Mouse (Mus musculus): Measurements from ENCODE around the gene Hs6st1.
"Not testable (repeated sequence)": the region's sequence is repeated elsewhere in the genome, so short reads cannot be mapped to it uniquely, and the experiment has no call there.

The Hs6st1 gene

DNA sequence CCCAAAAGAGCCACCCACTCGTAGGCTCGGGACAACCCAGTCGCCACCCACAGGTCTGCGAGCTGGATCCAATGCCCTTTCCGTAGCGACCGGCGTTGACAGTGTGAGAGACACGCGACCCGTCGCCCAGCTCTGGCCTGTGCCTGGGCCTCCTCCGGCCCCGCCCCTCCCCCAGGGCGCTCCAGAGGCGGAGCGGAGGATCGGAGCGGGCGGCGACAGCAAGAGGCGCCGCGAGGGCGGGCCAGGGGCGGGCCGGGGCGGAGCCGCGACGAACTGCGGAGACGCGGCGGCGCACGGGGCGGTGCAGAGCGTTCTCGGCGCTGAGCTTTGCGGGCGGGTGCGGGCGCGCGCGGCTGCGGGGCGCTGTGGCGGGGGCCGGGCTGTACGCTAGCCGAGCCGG is at the start of gene Hs6st1:
TSS of gene Hs6st1 (plus strand) at position 325 of the 400 bp plus-strand sequence.
- peak; percentile 93 for DNase-seq

- no peak for DNase-seq
These were observed 49.6 kb upstream of the Hs6st1 start for GRCm38 (mm10) chr1:36018617-36019016.

DNA sequence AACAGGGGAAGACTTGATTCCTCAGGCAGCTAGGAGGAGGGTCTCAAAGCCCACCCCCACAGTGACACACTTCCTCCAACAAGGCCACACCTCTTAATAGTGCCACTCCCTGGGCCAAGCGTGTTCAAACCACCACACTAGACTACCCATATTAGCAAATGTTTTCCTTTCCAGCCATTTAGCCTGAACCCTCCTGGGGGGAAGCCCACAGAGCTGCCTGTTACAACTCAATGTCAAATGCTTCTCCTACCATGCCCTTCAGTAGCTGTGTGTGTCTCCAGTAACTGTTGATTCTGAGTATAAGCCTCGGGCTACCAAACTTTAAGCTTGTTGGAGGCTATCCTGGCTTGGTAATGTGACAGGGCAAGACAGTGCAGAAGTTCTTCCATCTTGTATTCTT is 49.0 kb upstream of the Hs6st1 start:
- no peak for DNase-seq

DNA sequence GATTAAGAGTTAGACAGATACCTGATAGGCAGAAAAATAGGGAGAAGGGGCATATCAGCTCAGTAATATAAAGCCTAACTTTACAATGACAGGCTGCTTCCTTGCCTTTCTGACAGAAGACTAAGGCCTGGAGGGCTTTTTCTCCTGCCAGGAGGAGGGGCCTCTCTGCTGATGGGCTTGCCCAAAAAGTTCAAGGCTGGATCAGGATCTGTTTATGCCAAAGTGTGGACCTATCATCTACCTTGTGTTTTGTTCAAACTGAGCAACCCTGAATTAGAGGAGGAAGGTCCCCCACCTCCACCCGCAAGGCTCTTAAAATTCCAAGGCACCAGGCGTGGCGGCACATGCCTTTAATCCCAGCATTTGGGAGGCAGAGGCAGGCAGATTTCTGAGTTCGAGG is 47.9 kb upstream of the Hs6st1 start:
- DNase-seq: no peak

DNA sequence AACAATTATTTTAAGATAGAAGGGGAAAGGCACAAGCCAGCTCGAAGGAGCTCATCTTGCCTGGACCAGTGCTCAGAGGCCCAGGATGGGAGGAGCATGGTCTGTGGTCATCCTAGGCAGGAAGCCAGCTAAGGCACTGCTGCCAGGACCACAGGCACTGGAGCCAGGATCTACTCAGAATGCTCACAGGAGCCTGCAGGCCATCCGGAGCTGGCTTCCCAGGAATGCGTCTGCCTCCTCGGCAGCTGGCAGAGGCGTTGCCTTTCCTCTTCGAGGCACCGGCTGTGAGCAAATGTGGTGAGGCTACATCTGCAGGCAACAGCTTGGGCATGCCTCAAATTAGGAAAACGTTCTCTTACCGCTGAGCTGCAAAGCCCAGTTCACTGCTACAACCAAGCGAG is 37.8 kb upstream of the Hs6st1 start:
- DNase-seq: peak; percentile 84

DNA sequence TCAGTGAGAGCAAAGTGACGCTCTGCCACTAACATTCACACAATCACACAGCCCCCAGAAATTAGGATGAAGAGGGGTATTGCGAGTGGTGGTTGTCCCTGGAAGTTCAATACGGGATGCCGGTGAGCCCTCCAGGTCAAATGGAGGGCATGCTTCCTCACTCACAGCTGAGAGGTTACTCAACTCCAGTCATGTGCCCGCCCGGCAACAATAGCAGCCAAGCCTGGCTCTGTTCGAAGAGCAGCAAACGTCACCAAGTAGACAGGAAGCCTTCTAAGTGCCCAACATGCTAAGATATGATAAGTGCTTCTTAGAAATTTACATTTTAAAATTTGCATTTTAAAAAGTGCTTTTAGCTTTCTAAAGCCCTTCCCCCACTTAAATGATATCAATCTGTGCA is 29.4 kb upstream of the Hs6st1 start:
- DNase-seq: no peak

- DNase-seq: no peak
These were observed 26.1 kb upstream of the Hs6st1 start for GRCm38 (mm10) chr1:36042072-36042471.

- not testable (repeated sequence) for DNase-seq
These were observed 24.4 kb upstream of the Hs6st1 start for GRCm38 (mm10) chr1:36043793-36044192.

DNA sequence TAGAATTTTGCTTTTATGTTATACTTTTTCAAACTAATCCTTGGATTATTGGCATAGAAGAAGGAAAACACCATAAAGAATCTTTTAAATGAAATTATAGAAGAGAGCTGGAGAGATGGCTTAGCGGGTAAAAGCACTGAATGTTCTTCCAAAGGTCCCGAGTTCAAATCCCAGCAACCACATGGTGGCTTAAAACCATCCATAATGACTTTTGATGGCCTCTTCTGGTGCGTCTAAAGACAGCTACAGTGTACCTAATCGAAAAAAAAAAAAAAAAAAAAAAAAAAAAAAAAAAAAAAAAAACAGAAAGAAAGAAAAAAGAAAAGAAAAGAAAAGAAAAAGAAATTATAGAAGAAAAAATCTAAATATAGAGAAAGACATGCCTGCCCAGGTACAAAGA is 23.9 kb upstream of the Hs6st1 start:
- DNase-seq: no peak

- DNase-seq: no peak
These were observed 15.5 kb upstream of the Hs6st1 start for GRCm38 (mm10) chr1:36052672-36053071.

GRCm38 (mm10) chr1:36053566-36053965 is 14.6 kb upstream of the Hs6st1 start:
- DNase-seq: no peak

GRCm38 (mm10) chr1:36054182-36054966 is 13.8 kb upstream of the Hs6st1 start:
- no peak for DNase-seq

DNA sequence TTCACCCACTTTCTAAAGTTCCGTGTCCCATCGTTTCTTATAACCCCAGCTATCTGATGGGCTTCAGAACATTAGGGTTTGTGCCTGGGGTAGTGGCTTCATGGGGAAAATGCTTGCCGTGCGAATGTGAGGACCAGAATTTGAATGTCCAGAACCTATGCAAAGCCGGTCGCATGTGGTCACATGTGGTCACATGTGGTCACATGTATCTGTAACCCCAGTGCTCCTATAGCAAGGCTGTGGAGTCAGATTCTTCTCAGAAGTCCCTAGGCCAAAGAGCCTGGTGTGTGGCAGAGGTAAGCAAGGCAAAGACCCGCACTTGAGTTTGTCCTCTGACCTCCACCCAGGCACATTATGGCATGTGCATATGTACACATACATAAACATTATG is 13.2 kb upstream of the Hs6st1 start:
- no peak for DNase-seq

DNA sequence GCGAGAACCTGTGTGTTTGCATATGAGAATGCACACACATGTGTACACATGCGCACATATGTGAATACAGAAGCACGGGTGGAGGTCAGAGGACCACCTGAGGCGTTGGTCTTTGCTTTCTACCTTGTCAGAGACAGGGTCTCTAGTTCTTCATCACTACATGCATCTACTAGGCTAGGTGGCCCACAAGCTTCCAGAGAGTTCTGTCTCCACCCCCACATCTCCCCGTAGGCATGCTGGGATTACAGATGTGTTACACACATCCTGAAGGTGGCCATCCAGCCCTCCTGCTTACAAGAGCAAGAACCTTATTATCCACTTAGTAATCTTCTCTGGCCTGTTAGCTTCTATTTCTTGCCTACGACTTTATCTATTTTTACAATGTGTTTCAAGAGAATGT is 8.8 kb upstream of the Hs6st1 start:
- no peak for DNase-seq

- DNase-seq: no peak
These were observed 7.9 kb upstream of the Hs6st1 start for GRCm38 (mm10) chr1:36059959-36060953.

DNA sequence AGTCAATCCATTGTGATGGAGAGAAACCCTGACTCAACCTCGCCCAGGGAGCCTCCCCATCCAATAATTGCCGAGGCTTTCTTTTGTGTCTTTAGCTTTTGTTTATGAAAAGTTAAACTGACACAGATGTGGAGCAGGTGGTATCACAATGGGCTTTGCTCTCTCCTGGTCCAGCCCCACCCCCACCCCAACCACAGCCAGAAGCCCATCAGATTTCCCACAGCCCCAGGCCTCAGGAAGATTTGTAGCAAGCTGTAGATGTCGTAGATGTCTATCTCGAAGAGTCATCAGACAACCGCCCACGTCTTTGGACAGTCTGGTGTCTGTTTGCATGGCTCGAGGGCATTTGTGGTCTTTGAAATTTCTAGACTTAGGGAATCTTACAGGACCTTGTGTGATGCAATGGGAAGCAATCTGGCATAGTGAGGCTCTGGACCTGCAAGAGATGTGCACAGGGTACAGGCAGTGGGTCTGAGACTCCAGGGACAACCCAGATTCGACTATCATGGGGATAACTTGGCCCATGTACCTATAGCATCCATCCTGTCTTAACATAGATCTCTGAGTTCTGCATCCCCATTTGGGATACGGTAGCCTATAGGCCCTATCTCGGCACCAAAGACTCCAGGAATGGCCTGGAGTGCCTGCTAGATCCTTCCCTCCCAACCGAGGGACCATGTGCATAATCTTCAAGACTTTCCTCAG is 6.8 kb upstream of the Hs6st1 start:
- no peak for DNase-seq

DNA sequence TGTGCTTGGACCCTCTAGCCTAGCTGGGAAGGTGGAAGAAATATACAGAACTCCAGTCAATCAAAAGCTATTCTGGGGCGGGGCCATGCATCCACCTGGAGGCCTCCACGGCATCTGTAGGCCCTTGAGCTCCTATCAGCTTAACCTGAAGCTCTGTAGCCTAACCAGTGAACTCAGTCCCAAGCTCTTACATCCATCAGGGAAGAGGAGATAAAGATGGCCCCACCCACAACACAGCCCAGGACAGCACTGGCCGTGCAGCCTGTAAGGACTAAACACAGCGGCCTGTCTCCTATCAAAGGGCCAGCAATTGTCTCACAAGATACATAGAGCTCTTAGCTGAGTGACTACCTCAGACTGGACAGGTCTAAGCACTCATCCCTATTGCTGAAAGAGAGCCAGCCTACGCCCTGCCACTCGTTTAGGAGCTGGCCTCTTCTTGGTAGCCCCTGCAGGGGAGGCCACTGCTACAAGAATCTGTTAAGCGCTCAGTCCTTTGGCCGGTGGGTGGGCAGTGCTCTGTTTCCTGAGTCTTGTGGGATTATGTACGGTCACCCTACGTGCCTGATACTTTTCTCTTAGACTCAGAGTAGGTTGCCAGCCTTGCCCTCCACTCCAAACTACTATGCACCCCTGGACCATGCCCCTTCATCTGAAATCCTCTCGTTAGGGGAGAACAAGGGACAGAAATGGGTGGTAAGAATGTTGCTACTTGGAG is 6.0 kb upstream of the Hs6st1 start:
- DNase-seq: no peak

GRCm38 (mm10) chr1:36062826-36063640 is 5.2 kb upstream of the Hs6st1 start:
- DNase-seq: no peak

GRCm38 (mm10) chr1:36063641-36063955 is 4.6 kb upstream of the Hs6st1 start:
- DNase-seq: no peak

- peak; percentile 16 for DNase-seq
These were observed 4.0 kb upstream of the Hs6st1 start for GRCm38 (mm10) chr1:36064223-36064622.

DNA sequence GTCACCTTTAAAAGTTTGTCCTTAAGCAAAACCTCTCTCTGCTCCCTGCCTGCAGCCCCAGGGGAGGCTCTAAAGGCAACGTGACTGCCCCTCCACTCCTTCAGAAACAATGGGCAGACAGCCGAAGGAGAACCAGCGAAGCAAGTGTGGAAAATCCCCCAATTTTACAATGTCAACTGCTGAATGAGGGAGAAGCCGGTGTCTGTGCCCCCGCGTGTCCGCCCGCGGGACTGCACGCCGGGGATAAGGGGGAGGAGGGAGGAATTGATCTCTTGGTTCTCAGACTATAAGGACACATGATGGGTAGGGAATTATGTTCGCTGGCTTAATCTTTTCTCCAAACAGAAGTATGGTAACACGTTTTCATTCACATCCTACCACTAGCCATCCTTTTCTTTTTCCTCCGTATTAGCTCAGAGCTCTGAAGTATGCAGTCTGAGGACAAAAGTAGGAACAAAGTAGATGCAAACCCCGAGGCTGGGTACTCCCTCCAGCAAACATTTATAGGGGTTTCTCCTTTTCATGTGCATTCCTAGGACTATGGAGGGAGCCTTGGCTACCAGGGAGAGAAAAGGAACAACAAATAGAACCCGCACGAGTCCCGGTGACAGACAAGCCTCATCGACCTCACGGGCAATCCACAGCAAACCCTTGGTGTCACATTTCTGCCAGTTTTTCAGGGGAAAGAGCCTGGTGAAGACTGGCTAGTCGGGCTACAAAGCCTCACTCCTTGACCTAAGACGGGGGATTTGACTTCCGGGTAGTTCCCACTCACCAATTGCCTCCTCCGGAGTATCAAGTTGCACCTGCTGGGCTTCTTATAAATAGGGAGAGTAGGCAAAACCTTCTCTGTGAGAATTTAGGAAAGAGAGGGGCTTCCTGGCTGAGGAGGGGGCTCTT is 3.1 kb upstream of the Hs6st1 start:
- peak; percentile 92 for DNase-seq

All from cerebellum, adult 8-10 months (tissue).